Mouse (Mus musculus): ENCODE measurements around the gene Phactr2.

GRCm38 (mm10) chr10:13234503-13234902, 239.7 kb downstream of the Phactr2 start:
- TF ChIP-seq ZNF384 (IDR thresholded peaks at IDR 0.05; ENCODE audit: low read depth, low read length) (no peak), EP300 (IDR thresholded peaks at IDR 0.05; ENCODE audit: low read depth in 1 of 2, low read length in 2 of 2) (no peak), POLR2A (IDR thresholded peaks at IDR 0.05; ENCODE audit: control insufficient read depth in 1 of 2, insufficient read depth in 1 of 2, low read depth in 1 of 2, low read length in 2 of 2, poor library complexity in 1 of 2) (no peak), BHLHE40 (IDR thresholded peaks at IDR 0.05; ENCODE audit: borderline replicate concordance, low read depth, low read length) (no peak), CTCF (IDR thresholded peaks at IDR 0.05 in 2 of 3, conservative IDR thresholded peaks at IDR 0.05 in 1 of 3; ENCODE audit: control insufficient read depth in 1 of 3, insufficient read depth in 1 of 3, low read depth in 2 of 3, low read length in 3 of 3, poor library complexity in 1 of 3, severe bottlenecking in 1 of 3) (no peak), GATA1 (IDR thresholded peaks at IDR 0.05; ENCODE audit: low read depth, low read length) (no peak), RAD21 (IDR thresholded peaks at IDR 0.05; ENCODE audit: low read depth, low read length) (no peak), E2F4 (IDR thresholded peaks at IDR 0.05; ENCODE audit: borderline replicate concordance, low read depth, low read length) (no peak), ELF1 (IDR thresholded peaks at IDR 0.05; ENCODE audit: low read depth, low read length) (no peak), MAZ (IDR thresholded peaks at IDR 0.05; ENCODE audit: low read depth, low read length) (no peak), USF2 (IDR thresholded peaks at IDR 0.05; ENCODE audit: borderline replicate concordance in 1 of 2, insufficient read depth in 1 of 2, low read depth in 1 of 2, low read length in 2 of 2) (no peak), ZKSCAN1 (IDR thresholded peaks at IDR 0.05; ENCODE audit: low read depth, low read length) (no peak), USF1 (IDR thresholded peaks at IDR 0.05; ENCODE audit: low read depth, low read length) (no peak)
